Mouse (Mus musculus): Measurements from ENCODE around the gene Dclk2. TPM values are rescaled to one million over a fixed set of nuclear protein-coding genes. Genes with fewer than 3 reads are reported as not detected.
A peak's percentile ranks its signal among the peaks of the same experiment; 100 is the strongest.

Dclk2 gene
- polyA plus RNA-seq, 1 experiment from 2014 or later: 2.3 TPM

- no peak for TF ChIP-seq CTCF (IDR thresholded peaks at IDR 0.05; ENCODE audit: low read depth)
- no peak for ATAC-seq
Measured at GRCm38 (mm10) chr3:86786280-86786679, 134.4 kb downstream of the Dclk2 start.

GRCm38 (mm10) chr3:86784930-86785329 lies 135.7 kb downstream of the Dclk2 start:
- WGBS: 63% methylated on average over 11 of the region's 11 CpGs

More at GRCm38 (mm10) chr3:86786280-86786679, 134.4 kb downstream of the Dclk2 start:
- H3K36me3 ChIP-seq (ENCODE audit: control insufficient read depth, insufficient read depth): peaks cover 10% of the 10 kb centered on the region
- H3K4me3 ChIP-seq (ENCODE audit: low read depth, low read length): no peak overlapping the region
- H3K4me2 ChIP-seq (replicated peaks; ENCODE audit: low read depth): no peak overlapping the region
- H3K9me3 ChIP-seq (ENCODE audit: control insufficient read depth): no peaks in the 10 kb centered on the region
- 0 out of 2 replicates have a peak overlapping the region, but pooled peaks have one; percentile 15 for H3K27ac ChIP-seq (ENCODE audit: low read depth, low read length)
- H3K4me1 ChIP-seq (replicated peaks; ENCODE audit: control insufficient read depth, insufficient read depth, low read length): 0 out of 2 replicates have a peak, but pooled peaks cover 6% of the 10 kb centered on the region
- H3K27me3 ChIP-seq (replicated peaks; ENCODE audit: control insufficient read depth, insufficient read depth, low read length): no peaks in the 10 kb centered on the region
- no peak overlapping the region for H3K9ac ChIP-seq (ENCODE audit: low read depth, low read length)
- 76% methylated on average over 12 of the region's 12 CpGs for WGBS

GRCm38 (mm10) chr3:86784051-86784450 lies 136.6 kb downstream of the Dclk2 start:
- Histone ChIP-seq H3K27ac (ENCODE audit: low read depth, low read length) (no peak overlapping the region), H3K9me3 (ENCODE audit: control insufficient read depth) (no peaks in the 10 kb centered on the region), H3K36me3 (ENCODE audit: control insufficient read depth, insufficient read depth) (peaks cover 27% of the 10 kb centered on the region), H3K4me1 (replicated peaks; ENCODE audit: control insufficient read depth, insufficient read depth, low read length) (0 out of 2 replicates have a peak, but pooled peaks cover 6% of the 10 kb centered on the region), H3K27me3 (replicated peaks; ENCODE audit: control insufficient read depth, insufficient read depth, low read length) (no peaks in the 10 kb centered on the region), H3K4me3 (ENCODE audit: low read depth, low read length) (no peak overlapping the region), H3K9ac (ENCODE audit: low read depth, low read length) (no peak overlapping the region), H3K4me2 (replicated peaks; ENCODE audit: low read depth) (no peak overlapping the region)
- TF ChIP-seq CTCF (IDR thresholded peaks at IDR 0.05; ENCODE audit: low read depth): no peak
- no peak for ATAC-seq
- 87% methylated on average over 3 of the region's 3 CpGs for WGBS

More at GRCm38 (mm10) chr3:86784930-86785329, 135.7 kb downstream of the Dclk2 start:
- no peak overlapping the region; the same call in 1 of the 2 replicates for H3K4me2 ChIP-seq (replicated peaks; ENCODE audit: low read depth)
- no peaks in the 10 kb centered on the region for H3K9me3 ChIP-seq (ENCODE audit: control insufficient read depth)
- peaks cover 22% of the 10 kb centered on the region for H3K36me3 ChIP-seq (ENCODE audit: control insufficient read depth, insufficient read depth)
- no peaks in the 10 kb centered on the region for H3K27me3 ChIP-seq (replicated peaks; ENCODE audit: control insufficient read depth, insufficient read depth, low read length)
- TF ChIP-seq CTCF (IDR thresholded peaks at IDR 0.05; ENCODE audit: low read depth): no peak
- no peak overlapping the region for H3K9ac ChIP-seq (ENCODE audit: low read depth, low read length)
- ATAC-seq: no peak
- 0 out of 2 replicates have a peak, but pooled peaks cover 6% of the 10 kb centered on the region for H3K4me1 ChIP-seq (replicated peaks; ENCODE audit: control insufficient read depth, insufficient read depth, low read length)
- no peak overlapping the region; the same call in 1 of the 2 replicates for H3K27ac ChIP-seq (ENCODE audit: low read depth, low read length)
- no peak overlapping the region for H3K4me3 ChIP-seq (ENCODE audit: low read depth, low read length)

GRCm38 (mm10) chr3:86779704-86780103 lies 140.9 kb downstream of the Dclk2 start:
- H3K4me2 ChIP-seq (replicated peaks; ENCODE audit: low read depth): no peak overlapping the region
- H3K27me3 ChIP-seq (replicated peaks; ENCODE audit: control insufficient read depth, insufficient read depth, low read length): no peaks in the 10 kb centered on the region
- peak; percentile 52 for TF ChIP-seq CTCF (IDR thresholded peaks at IDR 0.05; ENCODE audit: low read depth)
- no peak overlapping the region for H3K4me3 ChIP-seq (ENCODE audit: low read depth, low read length)
- no peaks in the 10 kb centered on the region for H3K9me3 ChIP-seq (ENCODE audit: control insufficient read depth)
- H3K36me3 ChIP-seq (ENCODE audit: control insufficient read depth, insufficient read depth): peaks cover 49% of the 10 kb centered on the region
- no peak overlapping the region for H3K27ac ChIP-seq (ENCODE audit: low read depth, low read length)
- ATAC-seq: no peak
- 66% methylated on average over 4 of the region's 4 CpGs for WGBS
- H3K4me1 ChIP-seq (replicated peaks; ENCODE audit: control insufficient read depth, insufficient read depth, low read length): no peaks in the 10 kb centered on the region
- no peak overlapping the region for H3K9ac ChIP-seq (ENCODE audit: low read depth, low read length)

- 0 out of 2 replicates have a peak overlapping the region, but pooled peaks have one; percentile 6 for H3K4me2 ChIP-seq (replicated peaks; ENCODE audit: low read depth)
- H3K9ac ChIP-seq (ENCODE audit: low read depth, low read length): no peak overlapping the region
- H3K4me1 ChIP-seq (replicated peaks; ENCODE audit: control insufficient read depth, insufficient read depth, low read length): no peaks in the 10 kb centered on the region
- H3K4me3 ChIP-seq (ENCODE audit: low read depth, low read length): no peak overlapping the region
- no peaks in the 10 kb centered on the region for H3K27me3 ChIP-seq (replicated peaks; ENCODE audit: control insufficient read depth, insufficient read depth, low read length)
- no peak for ATAC-seq
- peaks cover 31% of the 10 kb centered on the region; the same call in 1 of the 2 replicates for H3K36me3 ChIP-seq (ENCODE audit: control insufficient read depth, insufficient read depth)
- H3K27ac ChIP-seq (ENCODE audit: low read depth, low read length): peak overlapping the region; percentile 46; the same call in 1 of the 2 replicates
- H3K9me3 ChIP-seq (ENCODE audit: control insufficient read depth): no peaks in the 10 kb centered on the region
- 70% methylated on average over 6 of the region's 6 CpGs for WGBS
- no peak for TF ChIP-seq CTCF (IDR thresholded peaks at IDR 0.05; ENCODE audit: low read depth)
Measured at GRCm38 (mm10) chr3:86775444-86775828, 145.2 kb downstream of the Dclk2 start.

- TF ChIP-seq CTCF (IDR thresholded peaks at IDR 0.05; ENCODE audit: low read depth): no peak
- Histone ChIP-seq H3K4me3 (ENCODE audit: low read depth, low read length) (no peak overlapping the region), H3K9me3 (ENCODE audit: control insufficient read depth) (no peaks in the 10 kb centered on the region), H3K27ac (ENCODE audit: low read depth, low read length) (peak overlapping the region; percentile 46; the same call in 1 of the 2 replicates), H3K4me2 (replicated peaks; ENCODE audit: low read depth) (peak overlapping the region; percentile 21; the same call in 1 of the 2 replicates), H3K9ac (ENCODE audit: low read depth, low read length) (no peak overlapping the region), H3K36me3 (ENCODE audit: control insufficient read depth, insufficient read depth) (peaks cover 26% of the 10 kb centered on the region; the same call in 1 of the 2 replicates), H3K27me3 (replicated peaks; ENCODE audit: control insufficient read depth, insufficient read depth, low read length) (no peaks in the 10 kb centered on the region), H3K4me1 (replicated peaks; ENCODE audit: control insufficient read depth, insufficient read depth, low read length) (no peaks in the 10 kb centered on the region)
- 55% methylated on average over 14 of the region's 14 CpGs for WGBS
- no peak for ATAC-seq
Measured at GRCm38 (mm10) chr3:86774566-86775443, 145.8 kb downstream of the Dclk2 start.
